Mouse (Mus musculus) right cerebral cortex, postnatal 10 days (tissue): ENCODE results near the gene Tspan11.

Source experiments
- DNase-seq, 2 experiments: peaks; one replicate each; pipeline ENCODE4 v3.0.0; 2021; ENCODE audit warnings: low spot score in 2 of 2

Gene Tspan11

GRCm38 (mm10) chr6:127887511-127888421 is at the start of gene Tspan11:
Gene Tspan11 (plus strand): TSS chr6:127887589.
- DNase-seq: peak; percentile 79 to 82

GRCm38 (mm10) chr6:127837910-127838309 is 49.5 kb upstream of the Tspan11 start:
- DNase-seq: no peak

- no peak for DNase-seq
Observed at GRCm38 (mm10) chr6:127839538-127839937, 47.9 kb upstream of the Tspan11 start.

- DNase-seq: peak; percentile 33 to 61
Observed at GRCm38 (mm10) chr6:127840171-127840570, 47.2 kb upstream of the Tspan11 start.

GRCm38 (mm10) chr6:127841326-127841725 is 46.1 kb upstream of the Tspan11 start:
- DNase-seq: no peak

- DNase-seq: no peak
Observed at GRCm38 (mm10) chr6:127846521-127846920, 40.9 kb upstream of the Tspan11 start.

- DNase-seq: no peak
Observed at GRCm38 (mm10) chr6:127849496-127849895, 37.9 kb upstream of the Tspan11 start.

- DNase-seq: no peak
Observed at GRCm38 (mm10) chr6:127851611-127852010, 35.8 kb upstream of the Tspan11 start.

- no peak for DNase-seq
Observed at GRCm38 (mm10) chr6:127853241-127853640, 34.1 kb upstream of the Tspan11 start.

GRCm38 (mm10) chr6:127853771-127854687 is 33.4 kb upstream of the Tspan11 start:
- DNase-seq: no peak

- no peak for DNase-seq
Observed at GRCm38 (mm10) chr6:127854688-127855013, 32.7 kb upstream of the Tspan11 start.

- DNase-seq: peak; percentile 32 to 47
Observed at GRCm38 (mm10) chr6:127855711-127856295, 31.6 kb upstream of the Tspan11 start.

GRCm38 (mm10) chr6:127861951-127862350 is 25.4 kb upstream of the Tspan11 start:
- no peak for DNase-seq

- no peak for DNase-seq
Observed at GRCm38 (mm10) chr6:127865391-127865790, 22.0 kb upstream of the Tspan11 start.

GRCm38 (mm10) chr6:127868546-127868945 is 18.8 kb upstream of the Tspan11 start:
- no peak for DNase-seq

- DNase-seq: no peak
Observed at GRCm38 (mm10) chr6:127869121-127869520, 18.3 kb upstream of the Tspan11 start.

GRCm38 (mm10) chr6:127870345-127871324 is 16.8 kb upstream of the Tspan11 start:
- DNase-seq: no peak

- DNase-seq: no peak
Observed at GRCm38 (mm10) chr6:127871436-127871835, 16.0 kb upstream of the Tspan11 start.

- DNase-seq: no peak
Observed at GRCm38 (mm10) chr6:127872581-127872980, 14.8 kb upstream of the Tspan11 start.

GRCm38 (mm10) chr6:127875883-127876282 is 11.5 kb upstream of the Tspan11 start:
- no peak for DNase-seq

- no peak for DNase-seq
Observed at GRCm38 (mm10) chr6:127876436-127876835, 11.0 kb upstream of the Tspan11 start.
